Mouse (Mus musculus) adrenal gland, adult 8-10 months (tissue): ENCODE data around the gene Plagl1. TPM values are rescaled to one million over a fixed set of nuclear protein-coding genes. Genes with fewer than 3 reads are reported as not detected.
"Not testable (repeated sequence)": the region's sequence is repeated elsewhere in the genome, so short reads cannot be mapped to it uniquely, and the experiment has no call there.

Experiments
- DNase-seq: peaks from one replicate; pipeline ENCODE4 v3.0.0; 2022
- total RNA-seq, 4 experiments: library from RNA; stranded (reverse); gene quantifications; 2 replicates each; pipeline ENCODE4 v1.2.4; 2022

Plagl1 gene
- 10 to 100 TPM in 2 of 4 experiments, 1 to 10 TPM in 2; 5.8 to 16.0 (median 11.3) TPM for total RNA-seq

DNA sequence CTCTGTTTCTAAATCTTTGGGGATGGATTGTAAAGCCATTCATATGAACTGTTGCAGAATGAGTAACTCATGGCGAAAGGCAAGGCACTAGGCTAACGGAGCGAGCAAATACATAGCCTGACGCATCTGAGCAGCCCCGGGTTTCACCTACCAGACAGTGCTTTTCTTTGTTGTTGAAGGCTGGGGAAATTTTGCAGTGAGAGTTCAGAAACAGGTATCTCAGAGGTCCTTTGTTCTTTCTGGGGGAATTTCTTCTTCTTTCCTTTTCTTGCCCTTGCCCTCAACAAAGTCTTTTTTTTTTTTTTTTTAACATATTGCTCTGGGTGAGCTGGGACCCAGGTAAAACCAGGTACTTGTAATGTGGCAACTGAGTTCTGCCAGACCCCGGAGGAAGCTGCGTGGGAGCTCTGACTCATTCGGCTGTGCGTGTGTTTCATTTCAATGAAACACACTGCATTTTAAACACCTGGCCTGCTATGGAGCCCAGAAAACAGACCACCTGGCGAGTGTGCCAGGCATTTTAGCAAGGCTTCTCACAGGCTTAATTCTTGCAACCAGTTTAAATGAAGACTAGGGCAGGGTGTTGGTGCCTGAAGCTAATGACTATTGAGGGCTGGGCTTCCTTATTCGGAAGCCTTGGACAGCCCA lies at the start of gene Plagl1:
TSS of gene Plagl1 (plus strand) at position 484 of the 648 bp plus-strand sequence.
- no peak for DNase-seq

DNA sequence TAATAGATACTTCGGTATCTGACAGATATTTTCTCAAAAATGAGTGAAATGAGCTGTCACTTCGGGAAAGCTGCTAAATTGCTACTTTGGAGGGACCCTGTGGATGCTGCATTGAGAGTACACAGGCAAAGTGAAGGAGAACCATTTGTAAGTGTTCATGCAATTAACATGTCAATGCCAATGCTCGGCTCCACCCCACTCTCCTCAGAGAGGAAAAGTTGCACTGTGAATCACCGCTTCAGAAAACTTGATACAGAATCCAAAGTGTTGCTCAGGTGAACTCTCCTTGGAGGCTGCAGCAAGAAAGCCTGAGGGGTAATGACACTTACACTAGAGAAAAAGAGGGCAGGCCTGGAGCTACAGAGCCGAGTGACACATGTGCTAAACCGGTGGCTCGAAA lies 46.3 kb upstream of the Plagl1 start:
- DNase-seq: no peak

DNA sequence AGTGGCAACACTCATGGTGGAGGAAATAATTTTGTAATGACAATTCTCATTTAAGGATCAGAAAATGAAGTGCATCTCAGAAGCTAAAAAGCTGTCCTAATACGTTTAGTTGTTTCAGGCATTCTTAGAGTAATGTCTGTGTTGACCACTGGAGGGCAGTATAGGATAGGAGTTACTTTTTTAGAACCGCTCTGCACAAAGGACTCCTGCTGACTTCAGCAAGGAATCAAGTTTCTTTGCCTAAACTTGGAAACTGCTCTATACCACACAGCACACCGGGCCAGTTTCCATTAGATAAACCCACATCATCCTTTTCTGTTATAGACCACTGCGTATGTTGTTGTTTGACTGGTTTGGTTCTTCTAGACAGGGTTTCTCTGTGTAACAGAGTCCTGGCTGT lies 43.7 kb upstream of the Plagl1 start:
- DNase-seq: no peak

DNA sequence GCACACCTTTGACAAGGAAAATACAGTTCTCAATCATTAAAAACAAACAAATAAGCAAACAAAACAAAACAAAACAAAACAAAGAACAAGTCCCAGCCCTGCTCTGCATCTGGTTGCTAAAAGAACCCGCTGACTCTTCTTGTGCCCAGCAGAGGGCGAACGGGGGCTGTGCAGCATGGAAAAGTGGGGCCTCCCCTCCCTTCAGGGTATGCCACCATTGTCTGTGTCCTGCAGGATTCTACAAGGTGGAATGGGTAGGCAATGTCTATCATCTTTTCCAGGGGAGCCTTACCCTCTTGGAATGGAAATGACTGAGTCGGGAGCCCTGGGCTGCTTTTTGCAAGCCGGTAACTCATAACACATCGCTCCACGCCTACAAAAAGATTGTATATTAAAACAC lies 41.8 kb upstream of the Plagl1 start:
- DNase-seq: no peak

DNA sequence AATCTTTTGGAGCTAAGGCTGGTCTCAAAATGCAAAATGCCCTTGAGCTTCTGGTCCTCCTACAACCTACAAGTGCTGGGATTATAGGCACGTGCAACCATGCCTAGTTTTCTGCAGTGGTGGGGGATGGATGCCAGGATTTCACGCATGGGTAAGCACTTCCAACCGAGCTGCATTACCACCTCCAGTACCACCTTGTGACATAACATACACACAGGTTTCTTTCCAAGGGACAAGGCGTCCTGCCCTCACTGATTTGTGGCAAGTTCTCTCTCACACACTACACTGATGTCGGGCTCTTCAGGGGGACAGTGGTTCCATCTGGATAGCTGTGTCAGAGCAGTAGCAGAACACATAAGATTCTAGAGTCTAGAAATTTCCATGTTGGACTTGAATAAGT lies 41.3 kb upstream of the Plagl1 start:
- DNase-seq: no peak

DNA sequence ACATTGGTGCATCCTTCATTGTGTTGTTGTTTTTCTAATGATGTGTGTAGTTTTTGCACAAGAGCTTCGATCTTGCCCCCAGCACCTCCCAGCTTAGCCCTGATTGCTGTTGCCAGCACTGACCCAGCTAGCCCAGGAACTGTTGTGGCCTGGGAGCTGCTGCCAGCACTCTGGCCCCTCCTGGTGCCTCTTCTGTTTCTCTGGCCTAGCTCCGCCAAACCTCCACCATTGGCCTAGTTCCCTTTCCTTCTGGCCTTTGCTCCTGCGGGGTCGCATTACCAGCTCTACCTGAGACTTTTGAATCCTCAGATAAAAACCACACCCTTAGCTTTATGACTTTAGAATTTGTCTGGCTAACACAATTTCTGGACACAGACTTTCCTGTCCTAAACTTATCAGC lies 38.2 kb upstream of the Plagl1 start:
- no peak for DNase-seq

DNA sequence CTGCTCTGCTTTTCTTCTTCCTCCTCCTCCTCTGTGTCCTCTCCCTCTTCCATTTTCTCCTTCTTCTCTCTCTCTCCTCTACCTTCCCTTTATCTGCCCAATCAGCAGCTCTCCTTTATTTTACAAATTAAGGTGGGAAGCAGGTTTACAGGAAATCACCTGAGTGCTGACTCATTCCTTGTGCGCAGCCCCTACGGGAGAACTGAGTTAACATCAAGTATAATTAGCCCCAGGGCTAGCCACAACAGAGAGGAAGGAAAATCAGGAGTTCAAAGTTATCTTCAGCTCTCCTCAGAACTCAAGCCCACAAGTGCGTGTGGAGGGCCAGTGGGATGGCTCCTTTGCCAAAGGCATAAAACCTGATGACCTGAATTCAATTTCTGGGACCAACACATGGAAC lies 36.3 kb upstream of the Plagl1 start:
- DNase-seq: not testable (repeated sequence)

DNA sequence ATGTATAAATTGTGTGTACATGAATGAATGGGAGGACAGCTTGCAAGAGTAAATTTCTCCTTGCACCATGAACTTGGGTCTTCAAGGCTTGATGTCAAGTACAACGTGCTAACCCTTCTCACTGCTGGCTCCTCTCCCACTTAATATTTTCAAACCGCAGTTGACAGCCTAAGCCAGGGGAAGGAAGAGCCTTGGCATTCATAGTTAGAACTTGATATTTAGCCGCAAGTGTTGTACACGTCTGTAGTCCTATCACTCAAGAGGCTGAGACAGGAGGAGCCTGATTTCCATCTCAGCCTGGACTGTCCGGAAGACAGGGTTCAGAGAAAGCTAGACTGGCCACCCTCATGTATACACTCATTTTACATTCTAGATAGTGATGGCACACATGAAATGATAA lies 32.6 kb upstream of the Plagl1 start:
- DNase-seq: no peak

DNA sequence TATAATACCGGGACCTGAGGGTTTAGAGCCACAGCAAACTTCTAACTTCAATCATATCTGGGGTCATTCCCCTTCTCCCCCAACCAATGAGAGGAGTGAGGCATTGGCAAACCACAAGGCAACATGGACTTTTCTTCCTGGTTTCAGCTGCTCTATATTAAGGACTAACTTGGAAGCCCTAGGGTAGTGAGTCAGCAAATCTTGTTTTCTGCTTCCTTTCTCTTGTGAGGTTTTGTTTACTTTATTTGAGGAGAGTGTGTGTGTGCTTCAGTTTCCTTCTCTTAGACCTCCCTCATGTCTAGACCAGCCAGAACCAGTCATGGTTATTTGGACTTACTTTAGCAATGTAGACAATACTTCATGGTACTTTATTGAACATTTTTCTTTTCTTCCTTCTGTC lies 32.1 kb upstream of the Plagl1 start:
- DNase-seq: no peak

DNA sequence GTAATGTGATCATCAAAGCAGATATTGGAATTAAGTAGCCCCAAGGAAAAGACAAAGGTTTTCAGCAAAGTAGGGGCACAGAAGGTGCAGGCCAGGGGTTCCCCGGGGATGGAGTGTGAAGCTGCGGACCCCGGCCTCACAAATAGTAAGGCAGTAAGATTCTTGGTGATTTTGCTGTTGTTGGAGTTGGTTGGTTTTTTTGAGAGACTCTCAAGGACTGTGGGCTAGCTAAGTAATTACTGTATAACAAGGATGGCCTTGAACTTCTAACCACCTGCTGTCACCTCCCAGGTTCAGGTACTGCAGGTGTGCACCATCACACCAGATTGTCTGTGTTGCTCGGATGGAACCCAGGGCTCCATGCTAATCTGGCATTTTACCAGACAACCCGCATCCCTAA lies 30.9 kb upstream of the Plagl1 start:
- no peak for DNase-seq

DNA sequence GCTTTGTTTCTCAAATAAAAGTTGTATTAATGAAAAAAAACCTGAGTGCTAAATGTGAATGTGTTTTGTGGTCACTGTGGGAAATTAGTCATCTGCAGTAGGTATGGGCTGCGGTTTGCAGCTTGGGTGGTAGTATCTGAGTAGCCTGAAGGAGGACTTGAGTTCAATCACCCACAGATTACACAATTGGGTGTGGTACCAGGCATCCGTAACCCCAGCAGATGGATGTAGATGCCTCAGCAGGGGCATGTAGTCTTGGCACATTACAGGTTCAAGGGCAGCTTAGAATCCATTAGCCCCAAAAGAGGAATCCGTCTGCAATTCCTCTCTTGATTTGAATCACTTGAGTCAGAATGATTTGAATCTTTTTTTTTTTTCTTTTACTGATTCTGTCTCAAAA lies 25.0 kb upstream of the Plagl1 start:
- DNase-seq: no peak

DNA sequence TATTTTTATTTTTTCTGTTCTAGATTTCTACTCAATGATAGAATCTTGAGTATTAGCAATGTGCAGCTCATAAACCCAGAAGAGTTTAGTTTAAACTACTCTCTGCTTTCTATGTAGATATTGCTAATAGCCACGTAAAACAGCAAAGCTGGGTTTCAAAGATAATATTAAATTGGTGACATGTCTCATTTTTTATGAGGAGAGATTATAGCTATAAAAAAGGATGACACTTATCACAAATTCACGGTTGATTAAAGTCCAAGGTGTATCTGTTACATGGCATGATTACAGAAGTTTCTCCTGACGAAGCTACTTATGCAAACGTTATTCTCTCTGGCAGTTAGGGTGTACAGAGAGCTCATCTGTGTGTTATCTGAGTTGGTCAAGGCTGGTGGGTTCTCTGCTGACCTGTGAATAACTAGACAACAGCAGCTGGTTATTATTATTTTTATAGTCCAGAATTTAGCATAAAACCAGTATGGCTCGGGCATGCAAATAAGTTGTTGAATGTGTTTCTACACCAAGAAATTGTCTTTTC lies 20.6 kb upstream of the Plagl1 start:
- DNase-seq: no peak

DNA sequence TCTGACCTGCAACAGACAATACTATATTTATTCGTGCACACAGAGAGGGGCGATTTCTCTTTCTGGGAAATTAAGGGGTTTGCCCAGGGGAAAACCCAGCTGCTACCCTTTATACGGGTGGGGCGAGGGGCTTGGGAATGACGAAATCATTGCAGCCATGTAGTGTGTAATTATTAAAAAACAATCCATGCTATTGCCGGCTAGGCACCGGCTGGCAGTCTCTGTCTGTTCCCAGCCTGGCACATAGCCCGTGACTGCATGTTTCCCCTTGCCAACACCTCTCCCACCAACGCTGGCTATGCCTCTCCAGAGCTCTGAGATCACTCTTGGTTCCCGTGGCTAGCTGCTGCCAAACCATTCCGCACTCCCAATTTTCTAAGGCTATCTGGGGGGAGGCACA lies 15.6 kb upstream of the Plagl1 start:
- no peak for DNase-seq

DNA sequence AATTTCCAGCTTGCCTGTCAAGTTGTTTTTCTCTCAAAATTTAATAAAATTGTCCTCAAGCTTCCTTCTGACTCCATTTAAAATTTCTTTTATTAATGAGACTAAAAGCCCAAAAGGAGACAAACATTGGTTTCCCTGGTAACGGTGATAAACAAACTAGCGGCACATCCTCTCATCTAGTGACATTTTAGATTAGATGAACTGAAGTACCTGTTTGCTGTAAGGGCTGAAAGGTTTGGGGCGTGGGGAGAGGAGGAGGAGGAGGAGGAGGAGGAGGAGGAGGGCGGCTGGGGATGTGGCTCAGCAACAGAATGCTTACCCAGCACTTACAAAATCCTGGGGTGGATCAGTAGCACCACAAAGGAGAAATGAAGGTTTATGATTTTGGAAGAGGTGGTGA lies 12.5 kb upstream of the Plagl1 start:
- DNase-seq: no peak

DNA sequence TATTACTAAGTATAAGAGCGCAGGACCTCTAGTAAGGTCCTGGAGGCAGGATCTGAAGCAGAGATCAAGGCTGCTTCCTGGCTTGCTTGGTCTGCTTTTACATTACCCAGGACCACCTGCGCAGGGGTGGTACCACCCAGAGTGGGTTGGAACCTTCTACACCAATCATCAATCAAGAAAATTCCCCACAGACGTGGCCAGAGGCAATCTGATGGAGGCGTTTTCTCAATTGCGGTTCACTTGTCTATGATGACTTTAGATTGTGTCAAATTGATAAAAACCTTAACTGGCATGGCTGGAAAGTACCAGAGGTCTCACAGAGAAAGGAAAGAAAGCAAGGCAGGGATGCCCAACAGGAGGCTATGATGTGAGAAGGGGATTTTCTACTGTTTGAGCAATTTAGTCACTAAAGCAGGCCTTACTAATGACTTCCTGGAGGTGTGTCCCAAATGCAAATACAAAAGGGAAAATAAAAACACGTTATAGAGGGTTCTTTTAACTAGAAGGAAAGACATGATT lies 3.4 kb upstream of the Plagl1 start:
- DNase-seq: no peak

DNA sequence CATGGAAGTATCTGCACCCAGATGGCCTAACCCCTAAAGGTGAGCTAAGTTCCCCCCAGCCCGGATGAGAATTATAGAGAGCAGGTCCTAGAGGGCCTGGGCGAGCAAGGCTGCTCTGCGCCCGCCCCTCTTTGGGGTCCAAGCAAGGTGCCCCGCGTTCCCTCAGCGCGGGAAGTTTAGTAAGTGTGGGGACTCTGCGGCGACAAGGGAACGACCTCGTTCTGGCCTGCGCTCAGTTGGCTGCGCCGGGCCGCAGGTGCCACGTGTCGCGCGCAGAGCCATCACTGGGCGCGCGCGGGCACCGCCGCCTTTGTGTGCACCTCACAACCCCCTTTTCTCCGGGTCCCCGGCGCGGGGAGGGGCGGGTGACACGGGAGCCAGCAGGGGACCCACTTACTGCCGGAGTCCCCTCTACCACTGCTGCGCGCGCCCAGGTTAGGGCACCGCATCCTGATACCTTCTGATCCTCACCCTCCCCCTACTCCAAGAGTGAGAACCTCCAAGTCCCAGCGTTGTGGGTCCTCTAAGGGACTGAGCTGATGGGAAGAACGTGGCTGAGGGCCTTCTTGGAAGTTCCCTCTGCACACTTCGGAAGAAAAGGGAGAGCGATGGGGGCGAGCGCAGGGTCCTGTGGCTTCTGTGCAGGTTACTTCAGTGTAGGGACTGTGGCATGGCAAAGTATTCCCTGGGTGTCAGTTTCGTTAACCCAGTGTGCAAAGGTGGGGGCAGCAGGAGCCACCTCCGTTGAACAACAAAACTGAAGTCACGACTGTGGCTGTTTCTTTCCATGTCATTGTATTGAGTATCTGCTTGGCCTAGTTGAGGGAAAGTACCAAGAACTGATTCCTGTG lies 742 bp downstream of the Plagl1 start:
- no peak for DNase-seq

DNA sequence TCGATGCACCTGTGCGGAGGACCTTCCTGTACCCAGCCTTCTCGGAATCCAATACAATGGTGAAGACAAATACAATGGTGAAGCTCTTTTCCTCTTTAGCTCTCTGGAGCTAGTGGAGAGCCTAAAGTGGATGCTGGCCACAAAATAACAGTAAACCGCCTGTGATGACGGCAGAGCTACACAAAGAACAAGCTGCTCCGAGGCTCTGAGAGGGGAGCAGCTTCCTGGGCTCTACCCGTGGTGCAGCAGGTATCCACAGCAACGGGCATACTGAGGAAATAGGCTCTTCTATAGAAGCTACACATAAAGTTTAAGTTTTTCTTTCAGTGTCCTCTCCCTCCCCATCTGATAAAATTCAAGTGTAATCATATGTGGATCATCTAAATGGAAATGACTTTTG lies 2.1 kb downstream of the Plagl1 start:
- no peak for DNase-seq

DNA sequence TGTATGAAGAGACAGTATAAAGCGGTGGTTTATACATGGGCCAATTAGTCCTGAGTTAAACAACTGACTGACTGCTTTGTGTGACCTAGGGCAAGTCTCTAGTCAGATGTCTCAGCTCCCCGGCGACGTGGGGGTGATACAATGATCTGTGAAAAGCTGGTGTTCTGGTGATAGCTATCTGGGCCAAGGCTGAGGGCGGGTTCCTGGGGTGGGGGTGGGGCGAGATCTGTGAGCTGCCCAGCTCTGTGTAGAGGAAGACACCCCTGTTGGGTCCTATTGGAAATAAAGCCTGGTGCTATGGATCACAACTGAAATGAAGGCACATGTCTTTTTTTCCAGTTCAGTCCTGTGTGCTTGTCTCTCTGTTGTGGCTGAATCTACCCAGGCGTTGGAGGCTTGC lies 3.2 kb downstream of the Plagl1 start:
- DNase-seq: no peak

DNA sequence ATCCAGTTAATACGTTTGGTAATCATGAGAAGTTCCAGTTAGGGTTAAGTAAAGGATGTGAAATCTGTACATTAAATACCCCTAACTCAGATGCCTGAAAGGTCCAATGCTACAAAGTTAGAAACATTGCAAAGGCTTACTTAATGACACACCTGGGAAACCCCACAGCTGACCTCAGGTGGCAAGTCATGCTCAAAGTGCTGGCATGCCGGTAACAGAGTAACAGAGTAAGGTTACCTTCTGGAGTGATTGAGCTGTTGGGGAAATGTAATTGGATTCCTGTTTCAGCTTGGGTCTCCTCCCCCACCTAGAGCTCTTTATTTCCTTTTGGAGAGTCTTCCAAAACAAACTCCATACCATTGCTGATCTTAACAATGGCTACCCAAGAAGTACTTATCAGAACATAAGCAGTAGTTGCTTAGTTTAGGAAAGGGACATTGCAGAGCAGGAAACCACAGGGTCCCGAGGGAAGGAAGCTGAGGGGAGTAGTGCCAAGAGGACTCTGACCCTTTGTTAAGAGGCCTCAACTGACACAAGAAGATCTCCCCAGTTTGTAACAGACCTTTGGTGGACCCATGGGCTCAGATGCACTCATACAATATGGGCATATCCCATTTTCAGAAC lies 4.9 kb downstream of the Plagl1 start:
- DNase-seq: no peak

DNA sequence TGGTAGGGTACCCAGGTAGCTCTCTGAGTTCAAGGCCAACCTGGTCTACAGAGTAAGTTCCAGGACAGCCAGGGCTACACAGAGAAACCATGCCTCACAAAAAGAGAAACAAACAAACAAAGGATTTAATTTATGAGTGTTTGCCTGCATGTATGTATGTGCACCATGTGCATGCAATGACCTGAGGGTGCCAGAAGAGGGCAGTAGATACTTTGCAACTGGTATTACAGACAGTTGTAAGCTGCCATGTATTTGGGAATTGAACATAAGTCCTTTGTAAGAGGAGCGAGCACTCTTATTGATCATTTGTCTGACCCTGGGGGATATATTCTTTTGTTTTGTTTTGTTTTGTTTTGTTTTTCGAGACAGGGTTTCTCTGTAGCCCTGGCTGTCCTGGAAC lies 10.7 kb downstream of the Plagl1 start:
- DNase-seq: no peak

DNA sequence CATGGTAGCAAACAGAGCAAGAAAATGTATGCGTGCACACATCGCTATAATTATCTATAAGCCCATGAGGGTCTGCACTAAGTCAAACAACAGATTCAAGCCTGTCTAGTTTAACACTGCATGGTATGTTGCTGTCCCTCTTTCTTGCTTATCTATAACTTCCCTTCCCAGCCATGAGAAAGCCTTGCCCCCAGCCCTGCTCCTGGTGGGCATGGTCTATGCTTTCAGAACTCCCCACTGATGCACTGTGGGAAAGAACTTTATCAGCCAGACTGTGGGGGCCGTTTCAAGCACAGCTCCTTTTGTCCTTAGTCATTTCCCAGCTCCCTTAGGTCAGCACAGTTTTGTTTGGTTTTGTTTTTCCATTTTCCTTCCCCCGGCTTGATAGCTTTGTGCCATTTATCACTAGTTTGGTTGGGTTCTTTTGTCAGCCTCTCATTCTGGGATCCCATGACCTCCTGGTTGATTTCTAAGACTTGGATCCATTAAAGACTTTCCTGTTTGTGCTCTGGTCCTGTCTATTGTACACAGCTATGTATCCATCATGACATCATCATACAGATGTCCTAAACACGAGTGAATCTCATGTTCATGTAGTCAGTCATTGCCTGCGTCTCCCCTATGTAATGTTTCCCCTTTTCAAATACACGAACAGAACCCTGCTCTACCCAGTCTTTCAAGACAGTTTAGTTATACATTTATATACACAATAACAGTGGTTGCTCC lies 16.7 kb downstream of the Plagl1 start:
- DNase-seq: no peak

DNA sequence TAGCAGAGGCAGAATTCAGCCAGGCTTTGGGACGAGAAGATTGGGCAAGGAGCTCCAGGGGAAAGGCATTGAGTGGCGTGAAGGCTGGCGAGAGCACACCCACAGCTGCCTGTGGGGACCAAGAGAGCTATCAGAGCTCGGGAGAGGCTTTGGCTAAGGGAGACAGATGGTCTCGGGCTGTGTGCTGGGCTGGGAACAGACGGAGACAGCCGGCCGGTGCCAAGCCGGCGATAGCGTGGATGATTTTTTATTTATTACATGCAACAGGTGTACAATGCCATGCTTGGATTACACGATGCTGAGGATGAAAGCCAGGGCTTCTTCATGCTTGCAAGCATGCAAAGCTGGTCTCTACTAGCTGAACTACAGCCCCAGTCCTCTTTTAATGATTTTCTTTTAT lies 22.2 kb downstream of the Plagl1 start:
- DNase-seq: no peak
